14 mouse cellular contexts compared by ENCODE assay signal in the genomic region with DNA sequence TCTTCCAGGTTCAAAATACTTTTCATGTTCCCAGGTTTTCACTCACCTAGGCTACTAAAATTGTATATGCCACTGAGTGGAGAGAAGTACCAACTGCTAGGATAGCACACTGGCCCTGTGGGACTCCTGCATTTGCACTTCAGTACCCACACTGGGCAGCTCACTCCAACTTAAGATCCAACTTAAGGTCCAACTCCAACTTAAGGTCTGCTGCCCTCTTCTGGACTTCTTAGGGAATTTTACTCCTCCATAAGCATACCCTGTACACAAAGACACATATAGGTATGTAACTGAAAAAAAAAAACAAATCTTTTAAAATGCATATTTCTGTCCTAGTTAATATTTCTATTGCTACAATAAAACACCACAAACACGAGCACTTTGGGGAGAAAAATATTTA.
A peak's percentile ranks its signal among the peaks of the same experiment; 100 is the strongest.
DNase-seq lines count a peak whose midpoint lies in the region; ATAC-seq and TF ChIP-seq lines count a peak whose summit lies in the region.
"Had no signal": no experiment of that assay in that cellular context is flagged by ENCODE, and none has a peak within 500 bp of the region (broad histone marks: within the 10 kb centered on the region; RNA-seq: fewer than 3 reads in every experiment).

No protein-coding gene starts in this region.

- no peak overlapping the region for H3K9ac ChIP-seq in intestine, postnatal 0 days (ENCODE audit: low read depth, low read length)
- no peak overlapping the region for H3K9ac ChIP-seq in intestine, embryonic 16.5 days (ENCODE audit: low read depth, low read length)
- H3K9ac ChIP-seq in neural tube, embryonic 15.5 days (replicated peaks), result no peak overlapping the region
- H3K9ac ChIP-seq: heart, embryonic 12.5 days; hindbrain, embryonic 14.5 days; liver, embryonic 14.5 days had no signal

- H3K4me3 ChIP-seq in intestine, postnatal 0 days (ENCODE audit: low read depth, low read length), result no peak overlapping the region
- H3K4me3 ChIP-seq in intestine, embryonic 16.5 days (ENCODE audit: low read length), result no peak overlapping the region
- H3K4me3 ChIP-seq in neural tube, embryonic 15.5 days (replicated peaks), result no peak overlapping the region
- H3K4me3 ChIP-seq: heart, embryonic 12.5 days; myocyte had no signal

- H3K9me3 ChIP-seq in intestine, postnatal 0 days (ENCODE audit: control insufficient read depth), result no peaks in the 10 kb centered on the region
- H3K9me3 ChIP-seq in intestine, embryonic 16.5 days (ENCODE audit: control insufficient read depth, low read length), result no peaks in the 10 kb centered on the region
- H3K9me3 ChIP-seq in neural tube, embryonic 15.5 days (replicated peaks), result no peaks in the 10 kb centered on the region
- H3K9me3 ChIP-seq: heart, embryonic 12.5 days had no signal

- peaks cover 3% of the 10 kb centered on the region for H3K4me1 ChIP-seq in intestine, postnatal 0 days (replicated peaks; ENCODE audit: control insufficient read depth, insufficient read depth, low read length)
- H3K4me1 ChIP-seq in intestine, embryonic 16.5 days (ENCODE audit: control insufficient read depth, insufficient read depth, low read length), result no peaks in the 10 kb centered on the region
- H3K4me1 ChIP-seq in neural tube, embryonic 15.5 days, result peaks cover 11% of the 10 kb centered on the region; the same call in 1 of the 2 replicates
- H3K4me1 ChIP-seq: heart, embryonic 12.5 days had no signal

- no peak for ATAC-seq in intestine, postnatal 0 days
- ATAC-seq in intestine, embryonic 16.5 days, result no peak
- no peak for ATAC-seq in neural tube, embryonic 15.5 days (ENCODE audit: low FRiP score)

- peak; percentile 52 for TF ChIP-seq CTCF in intestine, postnatal 0 days (IDR thresholded peaks at IDR 0.05; ENCODE audit: low read depth)

- no peak overlapping the region for H3K4me2 ChIP-seq in intestine, postnatal 0 days (replicated peaks; ENCODE audit: low read depth)
- H3K4me2 ChIP-seq in intestine, embryonic 16.5 days (ENCODE audit: low read depth, low read length), result no peak overlapping the region
- no peak overlapping the region for H3K4me2 ChIP-seq in neural tube, embryonic 15.5 days
- H3K4me2 ChIP-seq: heart, embryonic 12.5 days; hindbrain, embryonic 14.5 days had no signal

- H3K27ac ChIP-seq in intestine, postnatal 0 days (ENCODE audit: low read depth, low read length), result no peak overlapping the region
- no peak overlapping the region for H3K27ac ChIP-seq in intestine, embryonic 16.5 days (ENCODE audit: low read length)
- no peak overlapping the region for H3K27ac ChIP-seq in neural tube, embryonic 15.5 days (replicated peaks)
- H3K27ac ChIP-seq: hindbrain, embryonic 14.5 days; liver, embryonic 14.5 days; macrophage had no signal

- H3K27me3 ChIP-seq in intestine, postnatal 0 days (replicated peaks; ENCODE audit: control insufficient read depth, insufficient read depth, low read length), result no peaks in the 10 kb centered on the region
- H3K27me3 ChIP-seq in intestine, embryonic 16.5 days (replicated peaks; ENCODE audit: control insufficient read depth, insufficient read depth, low read length), result no peaks in the 10 kb centered on the region
- H3K27me3 ChIP-seq in neural tube, embryonic 15.5 days (replicated peaks), result no peaks in the 10 kb centered on the region
- H3K27me3 ChIP-seq: heart, embryonic 12.5 days had no signal

- WGBS in intestine, postnatal 0 days, result 11% methylated on average over 1 of the region's 1 CpGs
- 29% methylated on average over 1 of the region's 1 CpGs for WGBS in intestine, embryonic 16.5 days
- 38% methylated on average over 1 of the region's 1 CpGs for WGBS in neural tube, embryonic 15.5 days

- DNase-seq in 3T3-L1 (ENCODE audit: low read depth, low spot score) (peak; percentile 34), ZHBTc4 (ENCODE audit: low read depth, low spot score) (peak; percentile 49)
- DNase-seq in CD4-positive helper T cell, adult 2 months (ENCODE audit: low read depth, low spot score), result peak; percentile 3
- DNase-seq in natural killer cell, adult 2 months (ENCODE audit: low spot score in 2 of 2), result no peak
- no peak for DNase-seq in gastrocnemius, postnatal 25 days
- DNase-seq: adrenal gland, adult 8-10 months had no signal

- no peaks in the 10 kb centered on the region for H3K36me3 ChIP-seq in intestine, postnatal 0 days (ENCODE audit: control insufficient read depth, insufficient read depth)
- H3K36me3 ChIP-seq in intestine, embryonic 16.5 days (ENCODE audit: control insufficient read depth, insufficient read depth, low read length), result no peaks in the 10 kb centered on the region
- no peaks in the 10 kb centered on the region for H3K36me3 ChIP-seq in neural tube, embryonic 15.5 days
- H3K36me3 ChIP-seq: heart, embryonic 12.5 days had no signal

Comparison
In these comparisons a context has a peak if more than half of its experiments do, and no peak if none do; other contexts are left out.
1. DNase-seq: peak in 3T3-L1 (single experiment), CD4-positive helper T cell, adult 2 months (single experiment) and ZHBTc4 (single experiment); none in natural killer cell, adult 2 months (0 of 2) and gastrocnemius, postnatal 25 days (single experiment).